Mouse (Mus musculus) adrenal gland (tissue): ENCODE measurements around the gene Zbtb46.

ENCODE experiments used
- intact Hi-C: fragments of 180-260 bp; cut with DNase I; formaldehyde crosslinking; loops from one replicate; pipeline ENCODE4 v1.15.1; 2025

Zbtb46 gene

GRCm38 (mm10) chr2:181471246-181471645, 12.0 kb upstream of the Zbtb46 start:
- intact Hi-C loops, result no loop called here

- intact Hi-C loops, result no loop called here
Measured at GRCm38 (mm10) chr2:181470285-181470684, 11.1 kb upstream of the Zbtb46 start.

DNA sequence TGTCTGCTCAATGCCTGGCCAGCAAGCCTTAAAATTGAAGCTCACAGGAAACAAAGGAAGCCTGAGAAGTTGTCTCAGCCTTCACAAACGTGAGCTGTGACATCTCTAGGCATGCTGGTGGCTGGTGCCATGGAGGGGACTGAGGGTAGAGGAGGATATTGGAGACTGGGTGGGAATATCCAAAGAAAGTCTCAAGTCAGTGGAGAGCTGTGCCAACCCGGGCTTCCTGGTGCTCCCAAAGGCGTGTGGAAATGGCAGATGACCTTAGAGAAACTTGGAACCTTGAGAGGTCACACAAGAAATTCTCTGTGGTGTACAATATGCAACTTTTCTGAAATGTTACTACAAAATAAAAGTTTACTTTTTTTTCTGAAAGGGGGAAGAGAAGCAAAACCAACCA, 6.2 kb upstream of the Zbtb46 start:
- intact Hi-C loops, result no loop called here

- intact Hi-C loops, result no loop called here
Measured at GRCm38 (mm10) chr2:181463008-181463738, 3.9 kb upstream of the Zbtb46 start.

DNA sequence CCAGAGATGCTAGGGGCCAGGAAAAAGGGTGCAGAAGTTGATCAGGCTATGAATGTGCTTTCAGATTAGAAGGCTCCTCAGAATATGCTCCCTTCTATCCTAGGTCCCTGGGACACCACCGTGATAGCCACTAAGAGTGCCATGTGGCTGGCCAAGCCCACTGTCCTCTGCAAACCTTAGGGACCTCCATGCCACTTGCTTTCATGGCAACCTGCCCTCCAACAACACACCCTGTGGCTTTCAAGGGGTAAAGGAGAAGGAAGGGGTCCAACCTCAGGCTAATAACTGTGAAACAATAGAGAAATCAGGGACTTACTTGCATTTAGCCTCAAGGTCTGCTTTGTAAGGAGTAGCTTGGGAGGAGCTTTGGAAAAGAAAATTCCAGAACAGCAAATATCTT, 3.4 kb upstream of the Zbtb46 start:
- intact Hi-C loops, result no loop called here

- intact Hi-C loops, result no loop called here
Measured at GRCm38 (mm10) chr2:181461536-181462100, 2.4 kb upstream of the Zbtb46 start.

DNA sequence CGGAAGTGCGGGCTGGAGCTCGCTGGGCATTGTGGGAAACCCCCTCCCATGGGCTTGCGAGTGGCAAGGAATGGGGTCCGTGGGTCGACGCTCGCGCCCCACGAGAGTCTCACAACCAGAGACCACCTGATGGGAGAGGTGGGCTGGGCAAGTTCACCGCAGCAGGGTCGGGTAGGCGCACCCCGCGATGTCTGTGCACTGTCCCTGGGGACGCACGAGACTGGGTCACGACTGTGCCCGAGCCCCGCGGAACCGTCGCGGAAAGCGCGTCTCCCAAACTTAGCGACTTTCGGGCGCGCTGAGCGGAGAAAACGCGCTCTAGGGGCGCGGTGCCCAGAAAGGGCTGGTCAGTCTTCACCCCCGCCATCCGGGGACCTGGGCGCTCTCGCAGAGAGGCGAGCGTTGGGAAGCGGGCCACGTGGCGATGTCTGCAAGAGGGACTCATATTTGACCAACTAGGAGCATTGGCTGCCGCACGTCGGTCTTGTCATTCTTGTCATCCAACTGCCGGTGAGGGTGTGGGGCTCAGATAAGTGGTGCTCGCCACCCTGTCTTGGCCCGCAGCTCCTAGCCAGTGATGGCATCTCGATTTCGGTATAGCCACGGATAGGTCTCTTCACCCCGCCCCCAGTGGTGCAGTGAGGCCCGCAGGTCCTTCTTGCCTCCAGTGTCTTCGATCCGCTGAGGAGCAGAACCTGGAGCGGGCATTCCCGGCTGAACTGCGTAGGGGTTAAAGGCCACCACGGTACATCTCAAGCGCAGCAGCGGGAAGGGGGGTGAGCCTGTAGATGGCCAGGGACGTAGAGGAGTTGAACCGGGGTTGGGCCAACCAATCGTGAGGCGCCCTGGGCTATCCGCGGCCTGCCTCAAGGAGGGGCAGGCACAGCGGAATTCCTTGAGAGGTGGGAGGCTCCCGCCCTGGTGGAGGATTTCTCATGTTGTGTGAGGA, 721 bp upstream of the Zbtb46 start:
- intact Hi-C loops, result loop anchor here (5.0 kb wide), 1 partner anchor 32 kb away; the partner anchor contains the start of gene Abhd16b

- intact Hi-C loops, result loop anchor here (5.0 kb wide), 1 partner anchor 34 kb away; the partner anchor contains the start of gene Abhd16b
Measured at GRCm38 (mm10) chr2:181458411-181459152, 644 bp downstream of the Zbtb46 start.

DNA sequence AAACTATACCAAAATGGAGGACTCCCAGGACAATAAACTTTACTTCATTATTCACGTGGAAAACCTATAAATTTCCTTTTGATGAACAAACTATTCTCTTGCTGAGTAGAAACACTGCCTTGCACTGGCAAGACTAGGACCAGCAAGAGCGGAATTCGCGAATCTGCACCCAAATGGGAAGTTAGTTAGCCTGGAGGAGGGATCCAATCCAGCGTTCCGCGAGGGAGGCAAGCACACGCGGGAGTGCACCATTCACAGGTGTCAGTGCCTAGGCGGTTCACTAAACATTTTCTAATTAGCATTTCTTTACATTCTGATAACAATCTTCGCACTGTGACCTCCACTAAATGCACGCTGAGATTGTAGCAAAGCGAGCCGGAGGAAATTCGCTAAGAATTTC, 1.4 kb downstream of the Zbtb46 start:
- intact Hi-C loops, result loop anchor here (2.0 to 5.0 kb wide), 2 partner anchors 34 to 45 kb away; partner anchors contain the start of gene Abhd16b

- intact Hi-C loops, result loop anchor here (2.0 to 5.0 kb wide), 2 partner anchors 36 to 43 kb away; partner anchors contain the start of gene Abhd16b
Measured at GRCm38 (mm10) chr2:181455899-181456298, 3.3 kb downstream of the Zbtb46 start.

GRCm38 (mm10) chr2:181453274-181453673, 6.0 kb downstream of the Zbtb46 start:
- intact Hi-C loops, result no loop called here

GRCm38 (mm10) chr2:181452181-181452580, 7.0 kb downstream of the Zbtb46 start:
- intact Hi-C loops, result no loop called here

- intact Hi-C loops, result no loop called here
Measured at GRCm38 (mm10) chr2:181443016-181443415, 16.2 kb downstream of the Zbtb46 start.

DNA sequence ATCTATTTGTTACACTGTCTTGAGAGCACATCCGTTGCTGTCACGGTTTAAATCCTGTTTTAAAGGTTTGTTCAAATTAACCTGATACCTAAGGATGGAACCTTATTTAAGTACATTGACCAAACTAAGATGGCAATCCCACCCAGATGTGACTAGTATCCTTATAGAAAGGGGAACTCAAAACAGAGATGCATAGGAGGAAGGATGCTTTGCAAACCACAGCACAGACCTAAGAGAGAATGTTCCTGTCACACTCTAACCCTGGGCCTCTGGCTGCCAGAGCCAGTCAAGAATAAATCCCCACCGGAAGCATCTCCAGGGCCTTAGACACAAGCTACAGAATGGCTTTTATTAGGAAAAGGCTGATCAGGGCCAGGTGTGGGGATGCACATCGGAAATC, 21.1 kb downstream of the Zbtb46 start:
- intact Hi-C loops, result no loop called here

DNA sequence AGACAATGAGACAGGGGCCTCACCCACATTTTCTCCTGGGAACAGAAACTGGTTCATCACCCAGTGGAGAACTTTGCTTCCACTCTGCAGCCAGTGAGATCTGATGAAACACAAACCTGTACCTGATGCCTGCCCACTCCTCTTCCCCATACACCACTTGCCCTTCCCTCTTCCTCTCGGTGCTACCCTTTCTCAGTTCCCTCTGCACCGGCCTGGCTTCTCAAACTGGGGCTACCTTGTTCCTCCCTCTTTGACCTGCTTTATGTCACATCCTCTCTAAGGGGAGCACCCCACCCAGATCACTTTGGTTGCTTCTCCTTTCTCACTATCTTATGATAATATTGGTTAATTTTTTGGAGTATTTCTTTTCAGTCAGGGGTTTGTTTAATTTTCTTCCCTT, 23.0 kb downstream of the Zbtb46 start:
- intact Hi-C loops, result no loop called here

DNA sequence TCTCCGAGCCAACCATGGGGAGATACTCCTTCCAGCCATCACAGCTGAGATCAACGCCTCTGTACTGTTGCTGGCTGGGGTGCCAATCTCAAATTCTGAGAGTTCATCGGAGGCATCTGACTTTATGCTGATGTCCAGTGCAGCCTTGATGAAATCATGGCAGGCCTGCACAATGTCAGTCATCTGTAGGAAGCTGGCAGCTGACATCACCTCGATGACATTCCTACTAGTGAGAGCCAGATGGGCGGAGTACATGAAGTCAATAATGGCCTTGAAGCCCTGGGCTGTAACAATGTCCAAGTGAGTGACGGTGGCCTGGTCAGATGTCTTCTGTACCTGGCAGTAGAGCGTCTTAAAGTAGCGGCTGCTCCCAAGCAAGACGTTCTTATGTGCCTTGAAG, 35.4 kb downstream of the Zbtb46 start:
- intact Hi-C loops, result no loop called here

GRCm38 (mm10) chr2:181420903-181421638, 38.2 kb downstream of the Zbtb46 start:
- intact Hi-C loops, result no loop called here

DNA sequence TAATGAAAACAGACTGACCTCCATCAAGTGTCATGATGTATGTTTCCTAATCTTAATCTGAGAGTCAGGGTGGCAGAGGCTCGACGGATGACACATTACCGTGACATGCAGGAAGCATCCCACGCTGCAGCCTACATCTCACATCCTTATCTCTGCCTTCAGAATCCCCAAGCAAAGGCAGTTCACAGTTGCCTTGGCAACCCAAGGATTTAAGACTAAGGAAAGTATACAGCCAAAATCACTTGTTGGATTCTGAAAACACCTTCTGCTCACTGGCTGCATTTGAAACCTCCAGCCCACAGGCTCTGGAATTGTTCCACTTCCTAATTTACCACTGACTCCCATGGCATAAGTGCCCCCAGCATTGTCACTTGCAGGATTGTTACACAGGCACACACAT, 38.8 kb downstream of the Zbtb46 start:
- intact Hi-C loops, result no loop called here

DNA sequence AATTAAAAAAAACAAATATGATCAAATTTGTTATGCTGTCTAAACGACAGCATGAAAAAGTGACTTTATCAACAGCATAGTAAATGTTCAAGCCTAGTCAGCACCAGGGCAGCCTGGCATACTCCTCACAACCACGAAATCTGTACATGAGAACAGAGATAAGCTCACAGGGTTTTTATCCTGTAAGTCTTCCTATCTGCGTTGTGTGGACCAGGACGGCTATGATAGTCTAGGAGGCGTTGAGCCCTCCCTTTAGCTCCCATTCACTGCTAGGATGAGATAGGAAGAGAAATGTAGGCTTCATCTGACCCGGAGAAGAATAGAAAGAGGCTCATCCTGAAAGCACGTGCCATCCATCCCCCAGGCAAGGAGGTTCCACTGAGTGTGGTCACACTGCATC, 39.9 kb downstream of the Zbtb46 start:
- intact Hi-C loops, result no loop called here

DNA sequence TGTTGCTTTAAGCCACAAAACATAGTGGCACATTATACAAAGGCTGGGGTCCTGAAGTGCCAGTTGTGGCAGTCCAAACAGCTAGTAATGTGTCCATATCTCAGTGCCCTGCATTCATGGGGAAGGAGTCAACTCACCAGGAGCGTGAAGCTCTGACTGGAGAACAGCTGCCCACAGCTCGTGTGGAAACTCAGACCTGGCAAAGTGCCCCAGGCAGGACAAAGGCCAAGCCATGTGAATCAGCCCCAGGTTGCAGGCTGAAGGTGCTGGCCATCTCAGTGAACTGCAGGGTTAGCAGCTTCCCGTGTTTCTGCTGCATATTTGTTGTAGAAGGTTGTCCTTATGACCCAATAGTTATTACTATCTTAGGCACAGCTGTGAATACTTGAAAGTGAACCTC, 43.3 kb downstream of the Zbtb46 start:
- intact Hi-C loops, result no loop called here
